Mouse (Mus musculus): ENCODE data around the gene Prune2.

- TF ChIP-seq CTCF (conservative IDR thresholded peaks at IDR 0.05; ENCODE audit: low read length) (no peak), NANOG (IDR thresholded peaks at IDR 0.05; ENCODE audit: borderline replicate concordance, low read length) (no peak)
These were observed 270.2 kb downstream of the Prune2 start for GRCm38 (mm10) chr19:17226096-17226495.
